Mouse (Mus musculus): Measurements from ENCODE around the gene Nmu. TPM values are rescaled to one million over a fixed set of nuclear protein-coding genes. Genes with fewer than 3 reads are reported as not detected.
A peak's percentile ranks its signal among the peaks of the same experiment; 100 is the strongest.

Gene Nmu
- polyA plus RNA-seq, 1 experiment from 2014 or later, result 2.7 TPM

- Histone ChIP-seq H3K27me3 (replicated peaks) (no peaks in the 10 kb centered on the region), H3K4me2 (peak overlapping the region; percentile 88), H3K4me1 (peaks cover 29% of the 10 kb centered on the region), H3K9ac (replicated peaks) (peak overlapping the region; percentile 92; the same call in 1 of the 2 replicates), H3K36me3 (no peaks in the 10 kb centered on the region), H3K9me3 (replicated peaks) (no peaks in the 10 kb centered on the region), H3K27ac (replicated peaks) (0 out of 2 replicates have a peak overlapping the region, but pooled peaks have one; percentile 15), H3K4me3 (replicated peaks) (peak overlapping the region; percentile 92)
- ATAC-seq (ENCODE audit: low FRiP score), result no peak
- under 1% methylated on average over 8 of the region's 8 CpGs for WGBS
These were observed 58.0 kb downstream of the Nmu start for GRCm38 (mm10) chr5:76305616-76306015.

GRCm38 (mm10) chr5:76304452-76305341 is 58.9 kb downstream of the Nmu start, which contains the start of gene Clock:
Gene Clock, minus strand, starts transcription at chr5:76304792.
- peak within 1 kb of the TSS; percentile 92 for H3K4me3 ChIP-seq (replicated peaks)
- peak within 1 kb of the TSS; percentile 92 for H3K9ac ChIP-seq (replicated peaks)
- H3K4me2 ChIP-seq, result peak within 1 kb of the TSS; percentile 88
- H3K9me3 ChIP-seq (replicated peaks), result no peaks in the 10 kb centered on the region
- under 1% methylated on average over 73 of the region's 104 CpGs for WGBS
- H3K4me1 ChIP-seq, result peaks cover 29% of the 10 kb centered on the region
- H3K36me3 ChIP-seq, result no peaks in the 10 kb centered on the region
- no peaks in the 10 kb centered on the region for H3K27me3 ChIP-seq (replicated peaks)
- ATAC-seq (ENCODE audit: low FRiP score), result peak; percentile 93
- peak within 1 kb of the TSS; percentile 98 for H3K27ac ChIP-seq (replicated peaks)

- H3K27me3 ChIP-seq (replicated peaks), result no peaks in the 10 kb centered on the region
- WGBS, result under 1% methylated on average over 86 of the region's 100 CpGs
- peak overlapping the region; percentile 88 for H3K4me2 ChIP-seq
- H3K4me3 ChIP-seq (replicated peaks), result peak overlapping the region; percentile 92
- peaks cover 29% of the 10 kb centered on the region for H3K4me1 ChIP-seq
- peak; percentile 78 for ATAC-seq (ENCODE audit: low FRiP score)
- peak overlapping the region; percentile 98 for H3K27ac ChIP-seq (replicated peaks)
- peak overlapping the region; percentile 92 for H3K9ac ChIP-seq (replicated peaks)
- H3K36me3 ChIP-seq, result no peaks in the 10 kb centered on the region
- H3K9me3 ChIP-seq (replicated peaks), result no peaks in the 10 kb centered on the region
These were observed 59.7 kb downstream of the Nmu start for GRCm38 (mm10) chr5:76303745-76304451.

GRCm38 (mm10) chr5:76303379-76303744 is 60.2 kb downstream of the Nmu start:
- peak overlapping the region; percentile 92 for H3K4me3 ChIP-seq (replicated peaks)
- peaks cover 29% of the 10 kb centered on the region for H3K4me1 ChIP-seq
- H3K27me3 ChIP-seq (replicated peaks), result no peaks in the 10 kb centered on the region
- H3K9me3 ChIP-seq (replicated peaks), result no peaks in the 10 kb centered on the region
- 1% methylated on average over 11 of the region's 11 CpGs for WGBS
- peak overlapping the region; percentile 88 for H3K4me2 ChIP-seq
- H3K27ac ChIP-seq (replicated peaks), result peak overlapping the region; percentile 98
- no peak for ATAC-seq (ENCODE audit: low FRiP score)
- H3K36me3 ChIP-seq, result no peaks in the 10 kb centered on the region
- peak overlapping the region; percentile 92 for H3K9ac ChIP-seq (replicated peaks)

GRCm38 (mm10) chr5:76302009-76302408 is 61.6 kb downstream of the Nmu start:
- H3K4me3 ChIP-seq (replicated peaks), result no peak overlapping the region
- no peaks in the 10 kb centered on the region for H3K27me3 ChIP-seq (replicated peaks)
- ATAC-seq (ENCODE audit: low FRiP score), result no peak
- peaks cover 29% of the 10 kb centered on the region for H3K4me1 ChIP-seq
- no peak overlapping the region for H3K27ac ChIP-seq (replicated peaks)
- no peak overlapping the region for H3K9ac ChIP-seq (replicated peaks)
- 77% methylated on average over 2 of the region's 2 CpGs for WGBS
- no peaks in the 10 kb centered on the region for H3K9me3 ChIP-seq (replicated peaks)
- H3K36me3 ChIP-seq, result no peaks in the 10 kb centered on the region
- H3K4me2 ChIP-seq, result peak overlapping the region; percentile 22

GRCm38 (mm10) chr5:76289234-76289691 is 74.3 kb downstream of the Nmu start:
- Histone ChIP-seq H3K27me3 (replicated peaks) (no peaks in the 10 kb centered on the region), H3K9ac (replicated peaks) (no peak overlapping the region), H3K4me3 (replicated peaks) (no peak overlapping the region), H3K36me3 (no peaks in the 10 kb centered on the region), H3K9me3 (replicated peaks) (no peaks in the 10 kb centered on the region), H3K27ac (replicated peaks) (no peak overlapping the region), H3K4me2 (no peak overlapping the region), H3K4me1 (no peaks in the 10 kb centered on the region)
- WGBS, result 85% methylated on average over 8 of the region's 8 CpGs
- no peak for ATAC-seq (ENCODE audit: low FRiP score)

GRCm38 (mm10) chr5:76288256-76288655 is 75.3 kb downstream of the Nmu start:
- no peaks in the 10 kb centered on the region for H3K36me3 ChIP-seq
- ATAC-seq (ENCODE audit: low FRiP score), result no peak
- no peak overlapping the region for H3K4me3 ChIP-seq (replicated peaks)
- no peaks in the 10 kb centered on the region for H3K27me3 ChIP-seq (replicated peaks)
- H3K4me1 ChIP-seq, result no peaks in the 10 kb centered on the region
- no peak overlapping the region for H3K9ac ChIP-seq (replicated peaks)
- H3K27ac ChIP-seq (replicated peaks), result no peak overlapping the region
- H3K4me2 ChIP-seq, result no peak overlapping the region
- H3K9me3 ChIP-seq (replicated peaks), result no peaks in the 10 kb centered on the region
- WGBS, result 96% methylated on average over 3 of the region's 3 CpGs

- Histone ChIP-seq H3K27me3 (replicated peaks) (no peaks in the 10 kb centered on the region), H3K9me3 (replicated peaks) (no peaks in the 10 kb centered on the region), H3K4me3 (replicated peaks) (no peak overlapping the region), H3K4me2 (no peak overlapping the region), H3K27ac (replicated peaks) (no peak overlapping the region), H3K9ac (replicated peaks) (no peak overlapping the region), H3K36me3 (no peaks in the 10 kb centered on the region), H3K4me1 (no peaks in the 10 kb centered on the region)
- no peak for ATAC-seq (ENCODE audit: low FRiP score)
- WGBS, result 79% methylated on average over 5 of the region's 5 CpGs
These were observed 76.5 kb downstream of the Nmu start for GRCm38 (mm10) chr5:76287062-76287461.

- no peak overlapping the region for H3K27ac ChIP-seq (replicated peaks)
These were observed 77.9 kb downstream of the Nmu start for GRCm38 (mm10) chr5:76285699-76286098.

GRCm38 (mm10) chr5:76283890-76284289 is 79.7 kb downstream of the Nmu start:
- Histone ChIP-seq H3K36me3 (no peaks in the 10 kb centered on the region), H3K9ac (replicated peaks) (no peak overlapping the region), H3K27ac (replicated peaks) (no peak overlapping the region), H3K4me1 (no peaks in the 10 kb centered on the region), H3K4me2 (no peak overlapping the region), H3K9me3 (replicated peaks) (no peaks in the 10 kb centered on the region), H3K4me3 (replicated peaks) (no peak overlapping the region), H3K27me3 (replicated peaks) (no peaks in the 10 kb centered on the region)
- 93% methylated on average over 1 of the region's 1 CpGs for WGBS
- ATAC-seq (ENCODE audit: low FRiP score), result no peak

More at GRCm38 (mm10) chr5:76285699-76286098, 77.9 kb downstream of the Nmu start:
- no peak for ATAC-seq (ENCODE audit: low FRiP score)
- Histone ChIP-seq H3K4me3 (replicated peaks) (no peak overlapping the region), H3K9me3 (replicated peaks) (no peaks in the 10 kb centered on the region), H3K4me1 (no peaks in the 10 kb centered on the region), H3K27me3 (replicated peaks) (no peaks in the 10 kb centered on the region), H3K36me3 (no peaks in the 10 kb centered on the region), H3K9ac (replicated peaks) (no peak overlapping the region), H3K4me2 (no peak overlapping the region)
- 32% methylated on average over 4 of the region's 4 CpGs for WGBS

All from neural tube, embryonic 15.5 days (tissue).